Mouse (Mus musculus) cerebellum, adult 11-12 months (tissue): ENCODE results near the gene Mst1.

ENCODE experiments used
- DNase-seq: peaks from one replicate; pipeline ENCODE4 v3.0.0; 2022

Mst1 gene

DNA sequence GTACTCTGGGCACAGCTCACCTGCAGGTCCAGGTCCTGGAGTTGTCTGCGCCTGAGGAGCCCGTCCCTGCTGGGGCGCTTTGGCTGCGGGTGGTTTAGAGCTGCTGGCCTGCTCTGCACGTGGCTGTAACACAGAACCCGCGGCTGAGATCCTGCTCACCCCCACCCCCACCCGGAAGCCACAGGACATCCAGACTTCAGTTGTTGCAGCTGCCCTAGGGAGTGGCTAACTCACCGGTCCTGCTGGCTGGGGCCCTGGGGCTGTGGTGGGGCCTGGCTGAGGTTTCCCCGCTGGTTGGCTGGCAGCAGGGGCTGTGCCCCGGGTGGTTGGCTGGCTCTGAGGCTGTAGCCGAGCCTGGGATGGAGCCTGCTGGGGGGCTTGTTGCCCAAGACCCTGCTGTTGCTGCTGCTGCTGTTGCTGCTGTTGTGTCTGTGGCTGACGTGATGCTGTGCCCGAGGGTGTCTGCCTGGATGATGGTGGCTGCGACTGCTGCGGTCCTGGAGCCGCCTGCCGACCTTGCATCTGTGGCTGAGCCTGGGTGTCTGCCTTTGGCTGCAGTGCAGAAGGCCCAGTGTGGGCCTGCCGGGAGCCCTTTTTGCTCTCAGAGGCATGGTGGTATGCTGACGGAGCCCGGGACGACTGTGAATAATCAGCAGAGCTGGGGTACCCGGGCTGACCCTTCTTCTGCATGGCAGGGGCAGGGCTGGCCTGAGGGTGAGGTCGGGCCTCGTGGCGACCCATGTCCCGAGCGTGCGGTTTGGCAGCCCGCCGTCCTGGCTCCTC lies 24.7 kb downstream of the Mst1 start:
- peak; percentile 70 for DNase-seq

DNA sequence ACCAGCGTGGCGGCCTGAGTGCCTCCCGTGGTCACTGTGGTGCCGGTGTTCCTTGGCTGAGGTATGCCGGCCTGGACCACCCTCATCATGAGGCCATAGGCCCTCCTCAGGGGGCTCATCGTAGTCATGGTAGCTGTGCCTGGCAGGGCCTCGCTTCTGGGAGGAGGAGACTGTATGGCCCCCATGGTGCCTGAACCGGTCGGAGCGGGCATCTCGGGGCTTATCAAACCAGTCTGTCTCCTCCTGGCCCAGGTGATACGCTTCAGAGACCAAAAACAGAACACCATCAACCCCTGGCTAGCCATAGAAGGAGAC lies 25.3 kb downstream of the Mst1 start:
- no peak for DNase-seq

DNA sequence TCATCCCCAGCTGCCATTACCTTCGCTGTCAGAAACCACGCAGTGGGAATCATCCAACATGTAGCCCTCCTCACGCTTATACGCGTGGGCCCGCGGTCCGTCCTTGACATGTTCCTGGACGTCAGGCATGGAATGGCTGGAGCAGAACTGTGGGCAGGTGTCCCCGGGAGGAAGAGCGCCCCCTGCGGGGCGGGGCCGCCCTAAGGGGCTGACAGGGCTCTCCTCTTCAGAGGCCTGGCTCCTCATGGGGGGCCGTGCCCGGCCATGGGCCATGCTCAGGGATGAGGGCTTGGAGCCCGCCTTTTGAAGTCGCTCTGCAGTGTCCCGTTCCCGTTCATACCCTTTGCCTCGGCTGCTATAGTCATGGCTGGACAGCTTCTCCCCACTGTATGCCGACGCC lies 25.9 kb downstream of the Mst1 start:
- DNase-seq: peak; percentile 63

DNA sequence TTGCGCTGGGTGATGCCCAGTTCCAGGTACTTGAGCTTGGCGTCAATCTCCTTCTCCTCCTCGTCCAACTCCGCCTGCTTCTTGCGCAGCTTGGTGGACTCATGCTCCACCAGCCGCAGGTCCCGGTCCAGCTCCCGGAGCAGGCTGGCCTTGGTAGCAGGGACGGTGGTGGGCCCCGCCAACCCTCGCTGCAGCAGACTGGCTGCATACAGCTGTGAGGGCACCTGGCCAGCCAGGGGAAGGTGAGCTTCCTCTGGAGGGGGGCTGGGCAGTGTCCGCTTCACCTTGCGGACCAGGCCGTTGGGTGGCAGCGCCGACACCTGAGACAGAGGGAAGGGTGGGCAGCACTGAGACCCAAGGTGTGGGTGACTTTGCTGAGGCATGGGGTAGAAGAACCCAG lies 27.6 kb downstream of the Mst1 start:
- DNase-seq: peak; percentile 50

DNA sequence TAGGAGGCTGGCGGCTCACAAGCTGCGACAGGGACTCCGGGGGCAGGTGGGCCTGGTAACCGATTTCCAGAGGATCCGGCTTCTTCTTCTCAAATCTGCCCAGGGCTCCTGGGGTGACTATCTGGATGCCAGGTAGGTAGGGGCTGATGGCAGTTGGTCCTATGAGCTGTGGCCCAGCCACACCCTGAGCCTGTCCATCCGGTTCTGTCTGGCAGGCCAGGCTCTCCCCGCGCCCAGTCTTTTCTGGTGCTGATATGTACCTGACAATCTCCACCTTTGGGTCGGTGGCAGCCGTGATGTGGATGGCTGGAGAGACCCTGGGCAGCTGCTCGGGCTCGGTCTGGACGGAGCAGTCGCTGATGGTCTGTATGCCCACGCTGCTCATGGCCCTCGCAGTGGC lies 29.9 kb downstream of the Mst1 start:
- no peak for DNase-seq

DNA sequence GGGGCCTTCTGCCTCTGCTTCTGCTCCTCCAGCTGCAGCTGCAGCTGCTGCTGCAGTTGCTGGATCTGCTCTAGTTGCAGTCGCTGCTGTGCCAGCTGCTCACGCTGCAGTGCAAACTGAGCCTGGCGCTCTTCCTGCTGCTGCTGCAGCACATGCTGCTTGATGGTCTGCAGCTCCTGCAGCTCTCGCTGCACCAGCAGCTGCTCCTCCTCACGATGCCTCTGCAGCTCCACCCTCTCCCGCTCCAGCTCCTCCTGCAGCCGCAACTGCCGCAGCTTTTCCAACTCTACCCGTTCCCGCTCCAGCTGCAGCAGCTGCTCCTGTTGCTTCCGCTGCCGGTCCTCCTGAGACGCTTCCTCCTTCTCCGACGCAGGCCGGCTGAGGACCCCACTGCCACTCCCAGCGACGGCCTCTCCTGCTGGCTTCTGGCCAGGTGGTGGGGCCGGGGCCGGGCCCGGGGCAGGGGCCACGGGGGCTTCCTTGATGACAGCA lies 30.9 kb downstream of the Mst1 start:
- peak; percentile 58 for DNase-seq

DNA sequence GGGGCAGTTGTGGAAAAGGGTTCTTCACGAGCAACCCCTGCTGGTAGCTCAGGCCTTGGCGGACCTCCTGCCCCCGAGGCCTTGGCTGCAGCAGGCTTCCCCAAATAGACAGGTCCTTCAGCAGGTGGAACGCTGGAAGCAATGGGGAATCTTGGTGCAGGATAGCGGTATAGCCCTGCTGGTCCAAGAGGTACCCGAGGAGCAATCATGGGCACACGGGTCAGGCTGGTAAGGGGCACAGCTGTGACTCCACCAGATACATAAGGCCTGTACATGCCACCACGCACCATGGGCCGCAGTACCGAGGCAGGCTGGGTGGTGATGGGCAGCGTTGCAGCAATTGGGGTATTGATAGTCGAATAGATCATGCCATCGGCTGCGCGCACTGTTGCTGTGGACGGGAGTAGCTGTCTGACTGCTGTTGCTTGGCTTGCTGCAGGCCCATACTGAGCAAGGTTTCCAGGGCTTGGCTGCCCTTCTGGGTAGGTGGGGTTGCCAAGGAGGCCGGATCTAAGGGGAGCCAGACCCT lies 31.4 kb downstream of the Mst1 start:
- DNase-seq: peak; percentile 60

DNA sequence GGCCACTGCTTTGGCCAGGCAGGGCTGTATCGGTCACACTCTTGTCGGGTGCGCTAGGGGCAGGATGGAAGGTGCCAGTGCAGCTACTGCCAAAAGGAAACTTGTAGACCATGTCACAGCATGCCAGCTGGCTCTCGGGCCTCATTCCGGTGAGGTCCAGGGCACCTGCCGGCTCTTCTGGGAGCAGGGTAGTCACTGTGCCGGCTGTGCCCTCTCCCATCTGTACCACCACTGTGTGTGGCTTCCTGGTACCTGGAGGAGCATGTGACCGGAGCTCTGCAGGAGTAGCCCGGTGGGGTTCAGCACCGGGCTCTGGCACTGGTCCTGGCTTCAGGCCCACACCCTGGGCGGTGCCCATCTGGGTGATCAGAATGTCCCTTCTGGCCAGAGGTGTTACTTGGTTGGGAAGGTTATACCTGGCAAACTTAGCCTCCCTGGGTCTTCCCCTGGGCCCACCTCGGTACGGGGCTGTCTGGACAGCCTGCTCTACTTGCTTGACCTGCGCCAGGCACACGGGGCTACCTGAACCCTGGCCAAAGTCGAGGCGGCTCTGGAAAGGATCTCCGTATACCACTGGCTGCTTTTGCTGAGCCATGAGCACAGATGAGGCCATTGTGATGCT lies 32.6 kb downstream of the Mst1 start:
- peak; percentile 89 for DNase-seq

DNA sequence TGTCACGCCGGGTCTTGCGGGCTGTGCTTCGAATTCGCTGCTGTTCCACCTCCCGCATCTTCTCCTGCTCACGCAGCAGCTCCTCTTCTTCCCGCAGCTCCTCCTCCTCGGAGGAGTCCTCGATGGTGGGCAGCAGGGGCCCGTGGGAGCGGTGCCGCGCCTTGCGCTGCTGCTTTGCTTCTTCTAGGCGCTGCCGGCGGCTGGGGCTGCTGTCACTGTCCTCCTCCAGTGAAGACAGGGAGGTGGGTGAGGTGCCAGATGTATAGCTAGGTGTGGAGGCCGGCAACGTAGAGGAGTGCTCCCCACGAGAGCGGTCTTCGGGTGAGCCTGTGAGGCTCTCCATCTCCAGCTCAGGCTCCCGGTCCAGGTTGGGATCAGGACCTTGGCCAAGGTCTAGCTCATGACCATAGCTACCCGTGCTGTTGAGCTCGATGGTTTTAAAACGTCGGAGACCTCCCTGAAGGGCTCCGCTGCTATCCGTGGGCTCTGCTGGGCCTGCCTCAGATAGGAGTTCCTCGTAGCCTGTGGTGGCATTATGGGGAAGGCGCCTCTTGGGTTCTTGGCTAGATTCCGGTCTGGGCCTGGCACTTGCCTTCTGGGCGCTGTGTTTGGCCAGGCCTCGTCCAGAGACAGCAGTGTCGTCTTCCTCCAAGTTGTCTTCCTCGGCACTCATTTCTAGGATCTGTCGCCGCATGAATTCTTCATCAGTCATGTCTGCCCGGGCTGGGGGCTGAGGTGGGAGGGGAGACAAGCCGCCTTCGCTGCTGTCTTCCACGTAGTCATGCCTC lies 35.2 kb downstream of the Mst1 start:
- DNase-seq: peak; percentile 57

DNA sequence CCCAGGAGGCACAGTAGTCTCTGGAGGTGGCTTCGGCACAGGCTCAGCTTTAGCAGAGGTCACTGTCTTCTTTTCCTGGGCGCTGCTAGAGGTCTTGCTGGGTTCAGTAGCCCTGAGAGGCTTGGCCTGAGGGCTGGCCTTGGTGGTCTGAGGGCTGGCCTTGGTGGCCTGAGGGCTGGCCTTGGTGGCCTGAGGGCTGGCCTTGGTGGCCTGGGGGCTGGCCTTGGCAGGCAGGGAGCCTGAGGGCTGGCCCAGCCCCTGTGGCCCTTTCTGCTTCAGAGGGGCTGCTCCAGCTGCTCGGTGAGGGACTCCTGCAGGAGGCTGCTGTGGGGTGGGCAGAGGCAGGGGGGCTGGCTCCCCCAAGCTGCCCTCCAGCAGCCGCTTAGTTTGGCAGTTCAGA lies 36.9 kb downstream of the Mst1 start:
- DNase-seq: no peak

DNA sequence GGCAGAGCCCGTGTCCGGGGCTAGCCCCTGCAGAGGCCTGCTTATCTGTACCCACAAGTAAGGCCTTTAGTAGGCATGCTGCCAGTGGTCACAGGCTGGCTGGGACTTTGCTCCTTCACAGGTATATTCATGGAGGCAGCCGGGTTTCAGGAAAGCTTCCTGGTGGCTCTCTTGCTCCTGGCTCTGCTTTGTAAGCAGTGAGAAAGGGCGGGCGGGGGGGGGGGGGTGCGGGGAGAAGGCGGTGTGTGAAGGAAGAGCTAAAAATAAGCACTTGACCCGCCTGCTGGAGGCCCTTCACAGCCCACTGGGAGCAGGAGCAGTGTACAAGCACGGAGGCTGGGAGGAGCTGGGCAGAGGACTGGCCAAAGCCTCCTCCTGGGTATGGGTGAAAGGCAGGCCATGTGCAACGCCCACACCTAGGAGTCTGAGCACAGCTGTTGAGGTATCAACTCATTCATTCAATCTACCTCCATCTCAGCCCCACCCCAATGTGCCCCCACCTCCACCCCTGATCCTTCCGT lies 39.7 kb downstream of the Mst1 start:
- DNase-seq: peak; percentile 66

DNA sequence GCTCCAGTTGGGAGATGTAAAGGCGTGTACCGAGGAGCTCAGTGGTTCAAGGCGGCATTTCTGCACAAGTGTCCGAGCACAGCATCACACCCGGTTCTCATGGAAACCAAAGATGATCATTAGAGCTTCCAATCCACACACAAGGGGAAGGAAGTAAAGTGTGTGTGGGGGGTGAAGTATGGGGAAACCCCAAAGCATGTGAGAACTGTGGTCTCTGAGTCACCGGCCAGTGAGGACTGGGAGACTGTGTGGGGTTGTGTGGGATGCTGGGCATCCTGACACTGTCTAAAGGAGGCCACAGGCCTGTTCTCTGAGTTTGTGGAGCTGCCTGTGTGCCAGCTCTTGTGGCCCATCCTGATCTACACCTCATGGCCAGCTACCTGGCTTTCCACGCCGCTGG lies 40.4 kb downstream of the Mst1 start:
- DNase-seq: no peak

DNA sequence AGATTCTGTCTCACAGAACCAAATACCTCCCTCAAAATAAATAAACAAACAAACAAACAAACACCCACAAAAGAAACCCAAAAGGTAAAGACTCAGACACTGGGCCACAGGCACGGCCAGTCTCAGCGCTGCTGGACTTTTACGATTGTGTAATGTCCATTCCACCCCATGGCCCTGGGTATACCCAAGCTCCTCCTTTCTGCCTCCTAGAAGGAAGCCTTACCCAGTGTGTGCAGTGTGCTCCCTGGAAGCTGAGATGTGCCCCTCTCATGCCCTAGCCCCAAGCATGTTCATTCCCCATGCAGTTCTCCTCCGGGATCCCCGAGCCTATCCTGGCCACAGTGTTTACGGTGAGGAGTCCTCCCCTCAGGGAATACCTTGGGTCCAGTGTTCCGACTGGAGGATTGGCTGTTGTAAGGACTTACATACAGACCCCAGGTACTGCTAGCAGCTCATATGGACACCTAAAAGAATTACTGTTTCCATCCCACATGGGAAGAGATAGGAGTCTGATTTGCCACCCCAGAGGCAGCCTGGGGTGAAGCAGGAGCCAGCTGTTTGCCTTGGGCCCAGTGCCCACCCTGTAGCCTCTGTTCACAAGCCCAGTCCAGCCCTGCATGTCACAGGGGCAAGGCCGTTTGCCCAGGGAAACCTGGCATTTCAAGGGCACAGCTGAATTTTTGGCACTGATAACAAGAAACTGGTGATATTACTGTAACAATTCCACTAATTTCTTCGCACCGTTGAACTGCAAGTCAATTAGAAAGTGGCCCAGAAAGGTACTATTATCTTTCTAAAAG lies 41.1 kb downstream of the Mst1 start:
- no peak for DNase-seq

DNA sequence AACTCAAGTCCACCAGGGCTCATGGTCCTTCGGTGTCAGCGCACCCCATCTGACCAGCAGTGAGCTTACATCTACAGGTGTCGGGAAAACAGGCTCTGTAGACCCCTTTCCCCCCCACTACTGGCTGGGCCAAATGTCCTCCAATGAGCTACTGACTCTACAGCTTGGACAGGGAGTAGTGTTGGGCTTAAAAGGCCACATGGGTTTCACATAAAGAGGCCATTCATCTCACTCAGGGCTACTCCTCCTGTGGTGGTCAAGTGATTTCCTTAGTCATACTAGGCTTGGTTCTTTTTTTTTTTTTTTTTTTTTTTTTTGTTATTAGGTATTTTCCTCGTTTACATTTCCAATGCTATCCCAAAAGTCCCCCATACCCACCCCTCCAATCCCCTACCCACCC lies 43.7 kb downstream of the Mst1 start:
- no peak for DNase-seq

DNA sequence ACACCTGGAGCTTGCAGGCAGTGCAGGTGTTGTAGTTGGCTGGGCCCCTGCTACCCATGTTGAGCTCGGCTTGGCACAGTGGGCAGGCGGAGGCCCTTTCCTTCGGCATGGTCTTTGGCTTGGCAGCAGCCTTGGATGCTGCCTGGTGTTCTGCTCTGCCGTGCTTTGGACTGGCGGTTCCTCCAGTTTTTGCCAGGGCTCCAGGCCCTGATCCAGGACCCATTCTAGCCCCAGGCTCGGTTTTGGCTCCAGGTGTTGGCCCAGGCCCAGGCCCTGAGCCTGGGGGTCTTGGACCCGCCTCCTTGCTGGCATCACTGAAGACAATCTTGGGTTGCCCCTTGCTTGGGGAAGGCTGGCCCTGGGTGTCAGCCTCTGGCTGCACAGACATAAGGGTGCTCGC lies 45.5 kb downstream of the Mst1 start:
- peak; percentile 65 for DNase-seq

DNA sequence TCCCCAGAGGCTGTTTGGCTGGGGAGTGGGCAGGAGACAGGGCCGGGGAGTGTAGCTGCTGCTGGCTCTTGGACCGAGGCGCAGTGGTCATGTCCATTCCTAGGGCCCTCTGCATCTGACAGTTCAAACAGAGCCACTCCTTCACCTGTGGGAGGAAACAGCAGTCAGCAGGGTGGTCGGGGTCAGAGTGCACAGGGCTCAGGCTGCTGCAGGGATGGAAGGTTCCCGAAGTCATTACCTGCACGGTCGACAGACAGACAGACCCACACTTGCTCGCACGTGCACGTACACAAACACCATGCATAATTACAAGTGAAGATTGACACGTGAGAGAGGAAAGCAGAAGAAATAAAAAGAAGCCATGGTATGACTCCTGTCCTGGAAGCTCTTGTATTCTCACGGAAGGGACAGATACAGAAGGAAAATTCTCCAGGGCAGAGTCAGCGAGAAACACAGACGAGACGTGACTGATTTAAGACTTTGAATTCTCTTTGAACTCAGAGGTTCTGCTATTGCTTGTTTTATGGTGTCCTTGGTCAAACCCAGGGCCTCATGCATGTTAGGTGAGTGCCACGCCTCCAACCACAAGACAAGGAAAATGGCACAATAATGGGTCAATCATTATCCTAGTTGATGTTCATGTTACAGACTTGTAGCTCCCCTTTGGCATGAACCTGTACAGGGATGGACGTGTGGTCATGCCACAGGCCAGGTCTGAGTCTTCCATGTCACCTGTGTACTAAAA lies 46.4 kb downstream of the Mst1 start:
- no peak for DNase-seq

DNA sequence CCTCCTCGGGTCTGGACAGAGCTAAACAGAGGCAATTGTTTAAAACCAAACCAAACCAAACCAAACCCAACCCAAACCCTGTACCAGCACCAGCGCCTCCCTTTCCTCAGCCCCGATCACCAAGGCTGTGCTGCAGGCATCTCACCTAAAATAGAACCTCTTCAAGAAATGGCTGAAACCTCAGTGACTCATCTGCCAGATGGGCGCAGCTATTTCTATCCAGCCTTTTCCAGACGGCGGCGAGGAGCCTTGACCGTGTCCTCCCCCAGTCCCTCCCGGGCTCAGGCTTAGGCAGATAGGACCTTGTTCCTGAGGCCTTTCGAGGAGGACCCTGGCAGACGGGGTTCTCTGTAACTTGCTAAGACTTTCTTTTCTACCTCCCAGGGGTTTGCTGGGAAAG lies 48.0 kb downstream of the Mst1 start:
- DNase-seq: peak; percentile 56

DNA sequence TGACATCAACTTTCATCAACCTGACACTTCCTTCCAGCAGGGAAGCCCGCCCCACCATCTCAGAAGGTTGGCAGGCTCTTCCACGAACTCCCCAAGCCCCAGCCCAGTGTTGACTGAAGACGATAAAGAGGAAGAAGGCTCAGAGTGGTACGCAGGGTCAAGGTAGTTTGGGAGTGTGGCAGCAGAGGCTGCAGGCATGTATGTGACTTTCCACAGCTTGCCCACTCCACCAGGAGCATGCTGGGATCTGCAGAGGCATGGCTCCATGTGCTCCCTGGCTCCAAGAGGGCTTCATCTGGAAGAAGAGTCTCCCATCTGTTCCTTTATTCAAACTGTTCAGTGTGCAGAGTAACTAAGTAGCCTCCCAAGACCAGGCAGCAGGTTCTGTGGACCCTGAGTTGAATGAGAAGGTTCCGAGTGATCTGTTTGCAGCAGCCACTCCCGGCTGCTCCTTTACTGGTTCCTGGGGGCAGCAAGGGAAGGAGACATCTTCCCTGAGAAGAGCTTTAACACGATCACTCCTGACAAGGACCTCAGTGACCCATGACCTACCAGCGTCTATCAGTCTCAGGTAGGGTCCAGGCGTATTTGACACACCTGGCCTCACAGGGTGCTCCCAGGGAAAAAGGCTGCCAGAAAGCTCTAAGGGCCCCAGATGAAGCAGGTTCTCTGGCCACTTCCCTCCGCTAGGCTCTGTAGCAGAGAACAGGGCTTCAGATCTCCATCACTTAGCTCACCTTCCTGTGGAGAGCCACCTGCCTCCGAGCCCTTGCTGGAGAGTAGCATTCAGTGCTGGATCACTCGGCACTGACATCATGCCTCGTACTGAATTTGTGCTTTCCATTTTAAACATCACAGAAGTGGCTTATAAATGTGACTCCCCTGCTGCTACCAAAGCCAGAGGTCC lies 49.1 kb downstream of the Mst1 start:
- peak; percentile 76 for DNase-seq

DNA sequence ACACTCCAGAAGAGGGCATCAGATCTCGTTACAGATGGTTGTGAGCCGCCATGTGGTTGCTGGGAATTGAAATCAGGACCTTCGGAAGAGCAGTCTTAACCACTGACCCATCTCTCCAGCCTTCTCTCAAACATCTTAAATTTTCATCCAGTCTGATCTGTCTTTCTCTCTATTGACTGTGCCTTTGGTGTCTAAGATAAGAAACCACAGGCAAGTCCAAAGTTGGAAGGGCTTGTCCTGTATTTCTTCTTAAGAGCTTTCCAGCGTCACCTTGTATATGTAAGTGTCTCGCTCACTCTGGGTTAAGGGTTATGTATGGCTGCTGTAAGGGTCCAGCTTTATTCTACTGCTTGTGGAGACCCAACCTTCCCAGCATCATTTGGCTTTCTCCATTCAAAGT lies 51.3 kb downstream of the Mst1 start:
- DNase-seq: no peak

DNA sequence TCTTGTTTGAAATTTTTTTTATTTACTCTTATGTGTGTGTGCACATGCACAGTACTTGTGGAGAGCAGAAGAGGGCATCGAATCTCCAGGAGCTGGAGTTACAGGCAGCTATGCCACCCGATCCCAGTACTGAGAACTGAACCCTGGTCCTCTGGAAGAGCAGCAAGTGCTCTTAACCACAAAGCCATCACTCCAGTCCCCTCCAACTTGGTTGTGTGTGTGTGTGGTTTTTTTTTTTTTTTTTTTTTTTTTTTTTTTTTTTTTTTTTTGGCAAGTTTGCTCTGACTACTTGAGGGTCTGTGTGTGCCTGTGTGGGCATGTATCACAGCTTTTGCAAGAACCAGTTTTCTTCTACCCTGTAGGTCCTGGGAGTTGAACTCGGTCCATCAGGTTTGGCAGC lies 52.1 kb downstream of the Mst1 start:
- no peak for DNase-seq

DNA sequence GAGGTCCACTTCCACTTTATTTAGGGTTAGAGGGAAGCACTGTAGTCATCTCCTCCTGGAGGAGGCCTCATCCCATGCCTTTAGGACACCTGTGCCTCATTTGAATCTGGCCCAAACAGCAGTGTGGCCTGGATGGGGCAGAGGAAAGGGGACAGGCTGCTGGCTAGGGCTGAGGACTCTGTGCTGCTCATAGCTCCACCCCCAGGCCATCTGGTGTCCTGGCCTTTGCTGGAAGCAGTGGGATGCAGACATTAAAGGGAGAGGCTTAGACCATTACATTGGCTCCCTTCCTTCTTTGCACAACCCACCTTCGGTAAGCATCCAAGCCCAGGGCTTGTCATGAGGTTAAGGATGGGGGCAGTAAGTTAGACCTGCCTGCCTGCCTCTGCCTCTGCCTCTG lies 53.2 kb downstream of the Mst1 start:
- peak; percentile 94 for DNase-seq
